Mouse (Mus musculus) C2C12 (cell line): ENCODE data around the gene Gm37419.

Source experiments
- CTCF ChIP-seq: IDR thresholded peaks from one replicate; pipeline ENCODE4 v1.5.1; 2011; ENCODE audit not compliant: control insufficient read depth, insufficient read depth, insufficient read length
- FOSL1 ChIP-seq: IDR thresholded peaks from one replicate; pipeline ENCODE4 v1.8.0; 2011; ENCODE audit warnings: mild to moderate bottlenecking, low read length; ENCODE audit not compliant: poor library complexity, insufficient read depth, severe bottlenecking
- MAX ChIP-seq: IDR thresholded peaks from one replicate; pipeline ENCODE4 v1.6.1; 2011; ENCODE audit warnings: mild to moderate bottlenecking, control low read depth
- MYOG ChIP-seq: IDR thresholded peaks from one replicate; pipeline ENCODE4 v1.6.1; 2011; ENCODE audit not compliant: control insufficient read depth, insufficient read length; ENCODE audit errors: extremely low read depth

- TF ChIP-seq CTCF (no peak), MAX (no peak), MYOG (no peak), FOSL1 (no peak)
Observed at GRCm38 (mm10) chr16:23985467-23985861, 2.8 kb upstream of the Gm37419 start.
